Mouse (Mus musculus) thymus, adult 18-20 months (tissue): ENCODE results near the gene Fam241a.
A peak's percentile ranks its signal among the peaks of the same experiment; 100 is the strongest.

Experiments
- DNase-seq, 2 experiments: peaks; one replicate each; pipeline ENCODE4 v3.0.0; 2022; ENCODE audit warnings: mixed read lengths in 2 of 2

Gene Fam241a

DNA sequence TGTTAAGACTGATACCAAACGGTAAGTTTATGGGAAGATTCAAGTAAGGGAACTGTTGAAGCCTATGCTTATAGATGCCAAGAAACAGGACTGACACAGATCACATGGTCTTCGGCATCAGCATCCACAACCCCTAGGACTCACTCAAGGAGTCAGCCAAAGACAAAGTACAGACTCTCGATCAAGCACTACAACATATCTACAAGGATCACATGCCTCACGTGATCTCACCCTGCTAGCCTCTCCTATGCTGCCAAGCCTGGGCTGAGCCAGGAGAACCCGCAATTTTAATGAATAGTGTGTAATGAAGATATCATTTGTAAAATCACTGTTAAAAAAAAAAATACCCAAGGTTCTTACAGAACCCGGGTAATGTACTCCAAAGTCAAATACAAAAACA is 60.5 kb downstream of the Fam241a start:
- DNase-seq: no peak

DNA sequence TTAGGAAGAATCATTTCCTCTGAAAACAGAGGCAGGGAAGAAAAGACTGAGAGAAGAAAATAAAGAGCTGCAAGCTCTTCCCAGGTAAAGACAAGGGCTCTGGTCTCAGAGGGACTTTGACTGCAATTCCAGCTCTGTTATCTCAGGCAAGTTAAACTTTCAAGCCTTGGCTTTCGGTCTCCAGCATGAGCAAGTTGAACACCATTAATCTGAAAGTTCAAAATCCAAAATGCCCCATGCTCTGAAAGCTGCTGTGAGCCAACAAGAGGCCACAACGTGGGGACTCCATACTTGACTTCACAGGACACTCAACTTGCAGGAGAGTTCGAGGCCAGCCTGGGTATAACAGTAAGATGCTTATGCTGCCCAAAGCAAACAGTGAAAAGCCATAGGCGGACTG is 62.1 kb downstream of the Fam241a start:
- DNase-seq: no peak

DNA sequence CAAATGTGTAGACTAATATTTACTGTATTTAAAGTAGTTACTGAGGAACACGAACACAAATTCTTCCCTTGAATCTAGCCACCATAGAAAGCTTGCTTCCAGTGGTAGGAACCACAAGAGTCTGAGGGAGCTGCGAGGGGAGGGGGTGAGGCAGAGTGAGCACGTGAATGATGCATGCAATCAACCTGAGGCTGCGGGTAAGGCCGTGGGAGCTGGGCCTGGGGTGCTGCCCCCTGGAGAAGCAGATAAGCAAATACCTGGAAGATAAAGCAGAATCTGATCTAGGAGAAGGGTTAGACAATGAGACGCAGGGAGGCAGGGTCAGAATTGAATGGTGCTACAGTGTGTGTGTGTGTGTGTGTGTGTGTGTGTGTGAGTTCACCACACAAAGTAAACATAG is 65.0 kb downstream of the Fam241a start:
- no peak for DNase-seq

DNA sequence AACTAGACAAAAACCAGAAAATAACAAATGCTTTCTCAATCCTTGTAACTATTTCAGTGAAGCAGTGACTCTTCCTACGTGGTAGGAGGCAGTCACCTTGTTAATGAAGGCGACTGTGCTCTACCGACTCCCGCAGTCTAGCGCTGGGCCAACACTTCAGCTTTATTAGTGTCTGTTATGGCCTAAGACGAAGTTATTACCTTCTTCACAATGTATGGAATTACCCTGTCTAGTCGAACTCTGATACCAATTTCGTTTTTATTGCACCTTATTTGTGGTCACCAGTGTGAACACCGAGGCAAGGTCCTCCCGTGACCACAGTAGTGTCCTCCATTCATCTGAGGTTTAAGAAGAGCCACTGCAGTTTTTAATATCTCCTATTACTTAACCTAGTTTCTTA is 65.9 kb downstream of the Fam241a start:
- no peak for DNase-seq

DNA sequence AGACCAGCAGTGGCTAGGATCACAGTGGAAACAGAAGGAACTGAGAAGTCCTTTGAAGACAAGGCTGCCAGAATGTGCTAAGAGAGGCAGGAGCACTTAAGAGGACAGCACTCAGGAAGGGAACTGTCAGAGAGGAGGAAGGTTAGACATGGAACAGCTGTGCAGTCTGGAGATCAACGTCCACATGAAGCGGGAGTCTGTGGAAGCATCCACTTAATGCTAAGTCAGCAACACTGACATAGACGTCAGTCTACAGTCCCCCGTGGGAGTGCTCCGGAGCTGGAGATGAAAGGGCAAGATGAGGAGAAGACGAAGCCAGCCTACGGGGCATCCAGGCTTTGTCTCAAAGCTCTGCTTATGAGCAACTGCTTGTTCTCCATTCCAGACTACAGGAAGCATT is 69.0 kb downstream of the Fam241a start:
- no peak for DNase-seq

DNA sequence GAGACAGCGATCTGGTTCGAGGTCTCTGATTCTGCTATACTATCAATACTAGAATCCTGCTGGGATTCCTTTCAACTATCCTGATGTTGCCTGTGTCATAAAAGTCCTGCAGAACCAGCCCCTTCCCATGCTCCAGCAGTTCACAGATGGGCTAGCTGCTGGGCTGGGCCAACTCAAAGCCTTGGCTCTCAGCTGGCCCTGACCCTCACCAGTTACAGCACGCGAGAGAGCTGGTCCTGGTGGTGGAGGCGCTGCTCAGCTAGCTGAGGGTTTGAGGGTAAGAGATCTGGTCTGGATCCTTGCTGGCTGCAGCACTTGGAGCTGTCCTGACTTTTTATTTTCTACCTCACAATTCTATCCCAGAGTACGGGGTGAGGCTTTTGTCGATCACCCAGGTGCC is 69.6 kb downstream of the Fam241a start:
- DNase-seq: no peak

DNA sequence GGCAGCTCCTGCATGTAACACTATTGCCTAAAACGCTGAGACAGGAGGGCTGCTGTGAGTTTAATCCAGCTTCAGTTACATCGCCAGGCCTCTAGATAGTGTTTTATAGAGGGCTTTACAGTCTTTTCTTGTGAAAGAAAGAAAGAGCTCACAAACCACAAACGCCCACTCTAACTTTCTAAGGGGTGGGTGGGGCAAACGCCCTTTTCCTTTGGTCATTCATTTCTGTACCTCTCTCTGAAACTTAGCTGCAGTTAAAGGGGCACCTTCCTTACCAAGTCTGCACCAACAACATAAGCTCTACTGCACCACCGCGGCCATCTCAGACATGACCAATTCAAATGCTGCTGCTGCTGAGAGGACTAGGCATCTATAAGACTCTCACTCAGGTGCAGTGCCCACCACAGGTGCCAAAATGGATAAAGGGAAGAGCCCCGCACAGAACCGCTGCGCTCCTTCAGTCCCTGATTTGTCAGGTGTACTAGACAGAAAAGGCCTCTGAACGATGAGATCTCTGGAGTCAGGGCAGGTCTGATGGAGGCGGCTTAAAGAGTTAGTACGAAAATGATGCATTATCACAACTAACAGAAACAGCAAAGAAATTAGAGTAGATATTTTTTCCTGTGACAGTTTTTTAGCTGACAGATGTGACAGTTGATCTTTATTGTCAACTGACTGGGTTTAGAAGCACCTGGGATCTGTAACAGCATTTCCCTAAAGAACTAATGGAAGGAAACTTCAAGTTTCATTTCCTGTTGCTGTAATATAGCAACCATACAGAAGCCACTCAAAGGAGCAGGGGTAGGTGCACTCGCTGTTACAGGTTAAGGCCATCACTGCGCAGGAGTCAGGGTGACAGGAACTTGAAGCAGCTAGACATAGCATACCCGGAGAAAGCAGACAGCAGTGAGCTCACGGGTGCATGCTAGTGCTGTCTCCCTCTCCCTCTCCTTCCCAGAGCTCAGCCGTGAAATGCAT is 71.9 kb downstream of the Fam241a start:
- DNase-seq: peak in 1 of 2 experiments; percentile 38

DNA sequence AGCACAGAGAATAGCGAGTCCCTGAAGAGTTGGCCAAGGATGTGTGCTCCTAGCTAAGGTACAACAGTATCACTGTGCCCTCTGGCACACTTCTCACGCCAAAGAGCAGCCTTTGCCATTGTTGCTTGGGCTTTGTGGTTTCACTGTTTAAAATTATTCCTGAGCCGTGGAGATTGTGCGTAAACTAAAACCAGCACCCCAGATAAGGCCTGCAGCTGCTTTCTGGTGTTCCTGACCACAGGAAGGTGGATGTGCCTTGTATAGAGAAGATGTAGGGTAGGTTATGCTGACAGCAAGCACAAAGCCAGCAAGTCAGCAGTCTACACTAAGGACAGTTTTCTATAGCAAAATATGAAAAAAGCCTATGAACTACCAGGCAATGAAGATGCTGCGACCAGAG is 74.9 kb downstream of the Fam241a start:
- DNase-seq: no peak

DNA sequence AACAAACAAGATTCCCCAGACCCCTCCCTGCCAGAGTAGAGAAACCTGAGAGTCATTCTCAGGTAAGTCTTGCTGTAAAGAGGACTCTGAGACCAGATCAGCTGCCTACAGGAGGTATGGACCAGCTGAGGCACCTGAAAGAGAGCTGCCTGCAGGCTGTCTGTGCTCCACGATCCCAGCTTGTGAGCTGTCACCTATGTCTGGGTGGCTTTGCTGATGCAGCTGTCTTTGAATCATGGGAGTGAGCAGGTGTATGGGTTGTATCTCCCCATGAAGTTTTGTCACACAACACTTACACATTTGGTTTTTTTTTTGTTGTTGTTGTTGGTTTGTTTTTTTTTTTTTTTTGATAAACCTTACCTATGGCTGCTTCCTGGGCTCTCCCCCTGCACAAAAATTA is 75.7 kb downstream of the Fam241a start:
- no peak for DNase-seq
